Mouse (Mus musculus) lung, embryonic 14.5 days (tissue): ENCODE measurements around the gene Pnpla6. TPM values are rescaled to one million over a fixed set of nuclear protein-coding genes. Genes with fewer than 3 reads are reported as not detected.

Experiments used
- ATAC-seq: fragments of 200-750 bp; cut with Nextera tagmentation; 2 replicates; pipeline ENCODE4 v1.8.0; 2017; ENCODE audit warnings: mild to moderate bottlenecking, moderate TSS enrichment, moderate library complexity; ENCODE audit not compliant: insufficient read depth
- DNase-seq: peaks from one replicate; pipeline ENCODE4 v3.0.0-alpha.2; 2015
- H3K27ac ChIP-seq: fragments of 300-500 bp; sonication (generic); 2 replicates; pipeline ENCODE4 v1.5.1; 2014; ENCODE audit warnings: low read depth, mild to moderate bottlenecking, moderate library complexity
- H3K27me3 ChIP-seq: fragments of 300-500 bp; sonication (generic); 2 replicates; pipeline ENCODE4 v1.6.1; 2014; ENCODE audit warnings: low read length, control low read depth; ENCODE audit not compliant: insufficient read depth
- H3K36me3 ChIP-seq: fragments of 300-500 bp; sonication (generic); 2 replicates; pipeline ENCODE4 v1.6.1; 2014; ENCODE audit warnings: control low read depth; ENCODE audit not compliant: insufficient read depth
- H3K4me1 ChIP-seq: fragments of 300-500 bp; sonication (generic); 2 replicates; pipeline ENCODE4 v1.6.1; 2014; ENCODE audit warnings: antibody characterized with exemption, control low read depth; ENCODE audit not compliant: insufficient read depth
- H3K4me2 ChIP-seq: fragments of 300-500 bp; sonication (generic); 2 replicates; pipeline ENCODE4 v1.6.1; 2014; ENCODE audit warnings: mild to moderate bottlenecking
- H3K4me3 ChIP-seq: fragments of 300-500 bp; sonication (generic); 2 replicates; pipeline ENCODE4 v1.5.1; 2014; ENCODE audit warnings: low read depth, low read length
- H3K9ac ChIP-seq: fragments of 300-500 bp; sonication (generic); 2 replicates; pipeline ENCODE4 v1.6.1; 2014
- H3K9me3 ChIP-seq: fragments of 300-500 bp; sonication (generic); 2 replicates; pipeline ENCODE4 v1.6.1; 2016; ENCODE audit warnings: low read depth, low read length, control low read depth
- CTCF ChIP-seq: IDR thresholded peaks from 2 replicates; pipeline ENCODE4 v1.5.1; 2016; ENCODE audit warnings: antibody characterized with exemption, low read depth
- WGBS: fragments of 180-500 bp; shearing (Covaris S2); extraction: QIAGEN DNeasy Blood & Tissue Kit; methylation state at CpG from one replicate; pipeline ENCODE4 v1.1.7; 2014; 5-methylcytosine and 5-hydroxymethylcytosine counted together
- polyA plus RNA-seq: library from polyadenylated mRNA; unstranded; fragments of >200 nt; fragmentation: Nextera tagmentation; extraction: Ambion mirVana; gene quantifications from 2 replicates; pipeline ENCODE4 v1.2.1, GENCODE M21; 2014

Gene Pnpla6
- polyA plus RNA-seq, 1 experiment from 2014 or later: 19.1 TPM

GRCm38 (mm10) chr8:3480221-3480785 lies 34.9 kb upstream of the Pnpla6 start:
- Histone ChIP-seq H3K9me3 (no peaks in the 10 kb centered on the region), H3K36me3 (no peaks in the 10 kb centered on the region), H3K27ac (no peak overlapping the region), H3K4me2 (no peak overlapping the region), H3K4me3 (no peak overlapping the region), H3K9ac (no peak overlapping the region), H3K27me3 (no peaks in the 10 kb centered on the region), H3K4me1 (0 out of 2 replicates have a peak, but pooled peaks cover 3% of the 10 kb centered on the region)
- DNase-seq: no peak
- no peak for TF ChIP-seq CTCF
- WGBS: 63% methylated on average over 4 of the region's 4 CpGs
- no peak for ATAC-seq

GRCm38 (mm10) chr8:3481605-3482004 lies 33.6 kb upstream of the Pnpla6 start:
- Histone ChIP-seq H3K4me3 (no peak overlapping the region), H3K9me3 (no peaks in the 10 kb centered on the region), H3K27ac (no peak overlapping the region), H3K36me3 (no peaks in the 10 kb centered on the region), H3K9ac (no peak overlapping the region), H3K4me2 (no peak overlapping the region), H3K27me3 (no peaks in the 10 kb centered on the region), H3K4me1 (no peaks in the 10 kb centered on the region)
- DNase-seq: peak; percentile 43
- 45% methylated on average over 5 of the region's 5 CpGs for WGBS
- TF ChIP-seq CTCF: no peak
- ATAC-seq: no peak

- DNase-seq (no peak), ATAC-seq (no peak)
- no peak overlapping the region for H3K4me3 ChIP-seq
- no peaks in the 10 kb centered on the region for H3K36me3 ChIP-seq
- WGBS: 81% methylated on average over 22 of the region's 22 CpGs
- no peaks in the 10 kb centered on the region for H3K27me3 ChIP-seq
- H3K4me2 ChIP-seq: no peak overlapping the region
- H3K9ac ChIP-seq: no peak overlapping the region
- H3K4me1 ChIP-seq: no peaks in the 10 kb centered on the region
- TF ChIP-seq CTCF: no peak
- no peak overlapping the region for H3K27ac ChIP-seq
- no peaks in the 10 kb centered on the region for H3K9me3 ChIP-seq
These were observed 32.9 kb upstream of the Pnpla6 start for GRCm38 (mm10) chr8:3482240-3482740.

- Histone ChIP-seq H3K4me1 (no peaks in the 10 kb centered on the region), H3K27me3 (no peaks in the 10 kb centered on the region), H3K36me3 (no peaks in the 10 kb centered on the region), H3K4me2 (no peak overlapping the region), H3K9ac (no peak overlapping the region), H3K27ac (no peak overlapping the region), H3K9me3 (no peaks in the 10 kb centered on the region), H3K4me3 (no peak overlapping the region)
- ATAC-seq: no peak
- WGBS: 75% methylated on average over 7 of the region's 7 CpGs
- DNase-seq: peak; percentile 12
- no peak for TF ChIP-seq CTCF
These were observed 31.6 kb upstream of the Pnpla6 start for GRCm38 (mm10) chr8:3483546-3483945.

GRCm38 (mm10) chr8:3485192-3485591 lies 30.0 kb upstream of the Pnpla6 start:
- Histone ChIP-seq H3K27ac (no peak overlapping the region), H3K4me3 (no peak overlapping the region), H3K4me1 (no peaks in the 10 kb centered on the region), H3K9me3 (no peaks in the 10 kb centered on the region), H3K36me3 (no peaks in the 10 kb centered on the region), H3K4me2 (no peak overlapping the region), H3K27me3 (no peaks in the 10 kb centered on the region), H3K9ac (no peak overlapping the region)
- WGBS: 29% methylated on average over 5 of the region's 5 CpGs
- DNase-seq (no peak), ATAC-seq (no peak)
- no peak for TF ChIP-seq CTCF

- H3K4me2 ChIP-seq: peak within 1 kb of the TSS; percentile 85
- no peaks in the 10 kb centered on the region for H3K27me3 ChIP-seq
- TF ChIP-seq CTCF: no peak
- H3K4me1 ChIP-seq: peaks cover 2% of the 10 kb centered on the region; the same call in 1 of the 2 replicates
- peak within 1 kb of the TSS; percentile 87 for H3K27ac ChIP-seq
- peak; percentile 95 for ATAC-seq
- peak within 1 kb of the TSS; percentile 91 for H3K4me3 ChIP-seq
- peaks cover 33% of the 10 kb centered on the region for H3K36me3 ChIP-seq
- WGBS: under 1% methylated on average over 55 of the region's 64 CpGs
- H3K9me3 ChIP-seq: no peaks in the 10 kb centered on the region; the same call in 1 of the 2 replicates
- peak; percentile 89 for DNase-seq
- H3K9ac ChIP-seq: peak within 1 kb of the TSS; percentile 97
These were observed 22.0 kb upstream of the Pnpla6 start, which contains the start of gene Zfp358 for GRCm38 (mm10) chr8:3492901-3493844. Zfp358 (plus strand) TSS chr8:3493138.

GRCm38 (mm10) chr8:3493845-3494208 lies 21.4 kb upstream of the Pnpla6 start:
- Histone ChIP-seq H3K36me3 (peaks cover 33% of the 10 kb centered on the region), H3K4me3 (peak overlapping the region; percentile 91), H3K9ac (peak overlapping the region; percentile 97), H3K4me2 (peak overlapping the region; percentile 85), H3K4me1 (peaks cover 2% of the 10 kb centered on the region; the same call in 1 of the 2 replicates), H3K27ac (peak overlapping the region; percentile 87; the same call in 1 of the 2 replicates), H3K9me3 (no peaks in the 10 kb centered on the region; the same call in 1 of the 2 replicates), H3K27me3 (no peaks in the 10 kb centered on the region)
- DNase-seq: peak; percentile 17
- TF ChIP-seq CTCF: no peak
- peak; percentile 4; the same call in 1 of the 2 replicates for ATAC-seq
- 33% methylated on average over 6 of the region's 6 CpGs for WGBS
